Mouse (Mus musculus) left cerebral cortex, adult 8-10 months (tissue): ENCODE results near the gene Olfr1229. TPM values are rescaled to one million over a fixed set of nuclear protein-coding genes. Genes with fewer than 3 reads are reported as not detected.

ENCODE experiments used
- DNase-seq, 2 experiments: peaks; one replicate each; pipeline ENCODE4 v3.0.0; 2022; ENCODE audit warnings: low spot score in 2 of 2
- total RNA-seq, 4 experiments: library from RNA; stranded (reverse); gene quantifications; 2 replicates each; pipeline ENCODE4 v1.2.4; 2022

Gene Olfr1229
- total RNA-seq, result not detected

DNA sequence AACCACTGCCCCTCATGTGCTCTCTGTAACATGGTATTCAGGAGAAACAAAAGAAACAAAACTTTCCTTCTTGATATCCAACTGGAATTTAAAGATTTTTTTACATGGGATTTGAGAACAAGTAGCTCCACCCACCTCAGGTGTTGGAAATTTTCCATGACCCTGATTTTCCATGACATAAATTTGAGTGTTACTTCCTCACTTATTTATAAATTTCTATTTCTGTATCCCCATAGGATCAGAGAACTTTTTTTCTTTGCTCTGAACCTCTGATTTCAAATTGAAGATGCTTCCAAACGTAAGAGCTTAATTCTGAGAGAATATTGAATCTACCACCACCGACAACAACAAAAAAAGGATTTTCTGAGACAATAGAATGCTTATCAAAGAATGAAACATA is at the start of gene Olfr1229:
Gene Olfr1229, minus strand, starts transcription at position 101 of the 400 bp plus-strand sequence.
- DNase-seq, result no peak

DNA sequence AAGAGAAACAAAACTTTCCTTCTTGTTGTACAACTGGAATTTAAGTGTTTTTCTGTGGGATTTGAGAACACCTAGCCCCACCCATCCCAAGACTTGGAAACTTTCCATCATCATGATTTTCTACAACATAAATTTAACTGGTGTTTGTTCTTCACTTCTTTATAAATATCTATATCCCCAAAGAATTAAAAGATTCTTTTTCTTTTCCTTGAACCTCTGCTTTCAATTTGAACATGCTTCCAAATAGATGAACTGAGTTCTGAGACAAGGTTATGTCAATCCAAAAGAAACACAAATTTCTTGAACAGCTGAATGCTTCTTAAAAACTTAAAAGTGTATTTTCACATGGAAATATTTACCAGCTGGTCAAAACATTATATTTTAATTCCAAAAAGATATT is 41.8 kb upstream of the Olfr1229 start, which contains the start of gene Olfr1232:
Gene Olfr1232, minus strand, starts transcription at position 101 of the 400 bp plus-strand sequence.
- no peak for DNase-seq

DNA sequence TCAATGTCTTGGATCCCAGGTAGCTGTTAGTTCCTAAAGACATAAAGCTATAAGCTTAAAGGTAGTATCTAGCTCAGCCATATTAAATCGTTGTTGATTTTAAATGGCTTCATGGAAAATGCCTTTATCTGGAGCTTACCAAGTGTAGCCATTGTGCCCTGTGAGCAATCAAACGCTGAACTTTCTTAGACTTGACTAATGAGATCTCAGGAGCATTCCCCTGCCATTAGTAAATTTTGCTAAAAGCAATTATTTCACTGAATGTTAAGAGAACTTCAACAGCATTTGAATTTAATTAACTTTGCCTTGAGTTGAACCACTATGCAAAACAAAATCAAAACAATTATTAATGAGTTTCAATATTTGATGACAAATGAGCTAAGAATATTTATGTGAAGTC is 19.2 kb upstream of the Olfr1229 start, which contains the start of gene Olfr1231:
Gene Olfr1231, minus strand, starts transcription at position 101 of the 400 bp plus-strand sequence.
- DNase-seq, result no peak

DNA sequence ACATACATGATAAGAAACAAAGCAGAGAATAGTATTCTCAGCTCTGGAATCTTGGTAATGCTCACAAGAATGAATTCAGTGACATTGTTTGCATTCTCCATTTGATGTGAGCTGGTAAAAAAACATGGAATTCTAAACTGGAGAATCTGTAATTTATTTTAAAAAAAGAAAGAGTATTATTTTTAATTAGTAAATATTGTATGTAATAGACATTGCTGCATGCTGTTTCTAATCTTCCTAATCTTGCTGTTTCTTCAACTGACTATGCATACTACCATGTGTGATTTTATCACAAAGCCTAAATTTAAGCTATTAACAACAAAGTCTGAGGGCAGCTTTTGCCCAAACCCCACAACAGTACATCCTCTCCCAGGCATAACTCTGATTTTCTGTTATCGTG is 9.4 kb upstream of the Olfr1229 start, which contains the start of gene Olfr1230:
Gene Olfr1230, minus strand, starts transcription at position 101 of the 400 bp plus-strand sequence.
- no peak for DNase-seq

DNA sequence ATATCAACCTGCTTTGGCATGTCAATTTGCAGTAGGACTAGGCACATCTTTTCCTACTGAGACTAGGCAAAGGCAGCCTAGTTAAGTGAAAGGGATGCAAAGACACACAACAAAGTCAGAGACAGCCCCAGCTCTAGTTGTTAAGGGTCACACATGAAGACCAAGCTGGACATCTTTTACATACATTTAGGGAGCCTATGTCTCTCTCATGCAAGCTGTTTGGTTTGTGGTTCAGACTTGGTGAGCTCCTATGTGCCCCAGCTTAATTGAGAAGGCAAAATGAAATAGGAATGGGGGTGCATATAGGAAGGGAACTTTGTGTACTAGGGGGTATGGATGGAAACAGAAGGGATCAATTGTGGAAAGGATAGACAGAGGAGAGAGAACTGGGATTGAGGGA is 33.9 kb downstream of the Olfr1229 start, which contains the start of gene Olfr1228:
Gene Olfr1228, minus strand, starts transcription at position 101 of the 400 bp plus-strand sequence.
- DNase-seq, result no peak

Other genes with a start within 250 kb of the Olfr1229 start
- gene Olfr1218, start 226.8 kb downstream of the Olfr1229 start, total RNA-seq, result not detected
- not detected for gene Olfr1219, start 204.5 kb downstream of the Olfr1229 start, total RNA-seq
- gene Olfr1220, start 181.2 kb downstream of the Olfr1229 start, total RNA-seq, result not detected
- not detected for gene Olfr1221, start 170.7 kb downstream of the Olfr1229 start, total RNA-seq
- not detected for gene Olfr1222, start 155.0 kb downstream of the Olfr1229 start, total RNA-seq
- gene Olfr1223, start 136.5 kb downstream of the Olfr1229 start, total RNA-seq, result not detected
- not detected for gene Olfr1224-ps1, start 123.9 kb downstream of the Olfr1229 start, total RNA-seq
- gene Olfr1225, start 113.3 kb downstream of the Olfr1229 start, total RNA-seq, result not detected
- not detected for gene Olfr1226, start 88.0 kb downstream of the Olfr1229 start, total RNA-seq
- not detected for gene Olfr1228, start 34.0 kb downstream of the Olfr1229 start, total RNA-seq
- gene Olfr1230, start 9.3 kb upstream of the Olfr1229 start, total RNA-seq, result not detected
- gene Olfr1231, start 19.1 kb upstream of the Olfr1229 start, total RNA-seq, result not detected
- gene Olfr1232, start 41.7 kb upstream of the Olfr1229 start, total RNA-seq, result not detected
- gene Olfr1233, start 54.4 kb upstream of the Olfr1229 start, total RNA-seq, result not detected
- gene Olfr1234, start 76.9 kb upstream of the Olfr1229 start, total RNA-seq, result not detected
- gene Olfr1238, start 121.7 kb upstream of the Olfr1229 start, total RNA-seq, result not detected
- not detected for gene Olfr1239, start 132.4 kb upstream of the Olfr1229 start, total RNA-seq
- gene Olfr1240, start 155.0 kb upstream of the Olfr1229 start, total RNA-seq, result not detected
- gene Olfr1241, start 199.1 kb upstream of the Olfr1229 start, total RNA-seq, result not detected
- gene Olfr1242, start 210.3 kb upstream of the Olfr1229 start, total RNA-seq, result not detected
- not detected for gene Olfr1243, start 243.5 kb upstream of the Olfr1229 start, total RNA-seq